Mouse (Mus musculus): ENCODE results near the gene Trpm5.

DNA sequence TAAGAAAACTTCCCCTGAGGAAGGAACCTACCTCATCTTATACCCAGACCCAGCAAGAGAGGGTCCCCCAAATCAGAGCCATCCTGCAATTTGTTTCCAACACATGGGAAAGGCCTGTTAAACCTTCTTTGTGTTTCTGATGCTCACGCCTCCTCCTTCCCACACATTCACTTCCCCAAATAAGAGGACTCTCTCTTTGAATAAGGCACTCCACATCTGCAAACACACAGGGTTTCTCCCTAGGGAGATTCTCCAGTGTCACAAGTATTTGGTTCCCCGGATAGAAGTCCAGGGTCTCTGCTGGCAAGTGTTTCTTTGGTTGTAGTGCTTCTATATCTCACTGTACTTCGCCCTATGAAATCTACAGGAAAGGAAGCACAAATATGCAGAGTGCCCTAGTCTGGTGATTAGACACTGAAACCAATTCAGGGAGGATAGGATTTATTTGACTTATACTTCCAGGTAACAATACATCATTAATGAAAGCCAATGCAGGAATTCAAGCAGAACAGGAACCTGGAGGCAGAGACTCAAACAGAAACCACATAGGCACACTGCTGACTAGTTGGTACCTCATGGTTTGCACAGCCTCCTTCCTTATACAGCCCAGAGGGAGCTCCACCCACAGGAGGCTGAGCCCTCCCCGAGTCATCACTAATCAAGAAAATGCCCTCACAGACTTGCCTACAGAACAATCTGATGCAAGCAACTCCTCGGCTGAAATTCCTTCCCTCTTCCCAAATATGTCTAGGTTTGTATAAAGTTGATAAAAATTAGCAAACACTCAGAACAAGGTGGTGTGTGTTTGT is 72.9 kb downstream of the Trpm5 start:
- TF ChIP-seq CTCF (IDR thresholded peaks at IDR 0.05; ENCODE audit: extremely low read depth, insufficient read depth, insufficient read length, insufficient replicate concordance) = no peak
- no peak for TF ChIP-seq POLR2A (IDR thresholded peaks at IDR 0.05; ENCODE audit: low read depth, low read length)
